Mouse (Mus musculus): ENCODE results near the gene Ctnna2. TPM values are rescaled to one million over a fixed set of nuclear protein-coding genes. Genes with fewer than 3 reads are reported as not detected.

Gene Ctnna2
- total RNA-seq, 1 experiment = 0.22 TPM

GRCm38 (mm10) chr6:77802604-77803003, 176.9 kb downstream of the Ctnna2 start:
- Histone ChIP-seq H3K9me3 (ENCODE audit: control insufficient read depth, insufficient read depth, low read depth, low read length) (no peaks in the 10 kb centered on the region), H3K9ac (ENCODE audit: insufficient read depth, low read depth, low read length, poor library complexity, severe bottlenecking) (no peak overlapping the region), H3K27ac (ENCODE audit: insufficient read depth, low read depth, low read length, poor library complexity, severe bottlenecking) (no peak overlapping the region), H3K36me3 (ENCODE audit: control insufficient read depth, insufficient read depth, low read length, poor library complexity, severe bottlenecking) (no peaks in the 10 kb centered on the region), H3K4me1 (ENCODE audit: control insufficient read depth in 2 of 2, insufficient read depth in 2 of 2, low read length in 2 of 2, poor library complexity in 1 of 2) (no peaks in the 10 kb centered on the region), H3K4me3 (ENCODE audit: insufficient read depth in 1 of 2, low read depth in 1 of 2, low read length in 2 of 2, poor library complexity in 1 of 2, severe bottlenecking in 1 of 2) (no peak overlapping the region)
- in situ Hi-C loops (cut with MboI; ENCODE audit: low sequenced_read_pairs in 2 of 2, unreplicated experiment in 2 of 2) = no loop called here
- no peak for DNase-seq (ENCODE audit: low read depth, low spot score)
- TF ChIP-seq HCFC1 (IDR thresholded peaks at IDR 0.05; ENCODE audit: borderline replicate concordance, insufficient read depth, low read length) (no peak), ZNF384 (IDR thresholded peaks at IDR 0.05; ENCODE audit: low read depth, low read length) (no peak), ZC3H11A (IDR thresholded peaks at IDR 0.05; ENCODE audit: borderline replicate concordance, low read depth, low read length) (no peak), CHD2 (IDR thresholded peaks at IDR 0.05; ENCODE audit: low read depth, low read length) (no peak), MAFK (IDR thresholded peaks at IDR 0.05; ENCODE audit: insufficient read depth, low read depth, low read length) (no peak)

- in situ Hi-C loops (cut with MboI; ENCODE audit: low sequenced_read_pairs in 2 of 2, unreplicated experiment in 2 of 2) = no loop called here
- Histone ChIP-seq H3K9me3 (ENCODE audit: control insufficient read depth, insufficient read depth, low read depth, low read length) (no peaks in the 10 kb centered on the region), H3K27ac (ENCODE audit: insufficient read depth, low read depth, low read length, poor library complexity, severe bottlenecking) (no peak overlapping the region), H3K9ac (ENCODE audit: insufficient read depth, low read depth, low read length, poor library complexity, severe bottlenecking) (no peak overlapping the region), H3K4me1 (ENCODE audit: control insufficient read depth in 2 of 2, insufficient read depth in 2 of 2, low read length in 2 of 2, poor library complexity in 1 of 2) (no peaks in the 10 kb centered on the region), H3K36me3 (ENCODE audit: control insufficient read depth, insufficient read depth, low read length, poor library complexity, severe bottlenecking) (no peaks in the 10 kb centered on the region), H3K4me3 (ENCODE audit: insufficient read depth in 1 of 2, low read depth in 1 of 2, low read length in 2 of 2, poor library complexity in 1 of 2, severe bottlenecking in 1 of 2) (no peak overlapping the region)
- no peak for DNase-seq (ENCODE audit: low read depth, low spot score)
- TF ChIP-seq HCFC1 (IDR thresholded peaks at IDR 0.05; ENCODE audit: borderline replicate concordance, insufficient read depth, low read length) = no peak
- TF ChIP-seq MAFK (IDR thresholded peaks at IDR 0.05; ENCODE audit: insufficient read depth, low read depth, low read length) = no peak
- no peak for TF ChIP-seq ZC3H11A (IDR thresholded peaks at IDR 0.05; ENCODE audit: borderline replicate concordance, low read depth, low read length)
- TF ChIP-seq CHD2 (IDR thresholded peaks at IDR 0.05; ENCODE audit: low read depth, low read length) = no peak
- TF ChIP-seq ZNF384 (IDR thresholded peaks at IDR 0.05; ENCODE audit: low read depth, low read length) = no peak
Measured at GRCm38 (mm10) chr6:77783342-77783741, 196.2 kb downstream of the Ctnna2 start.

GRCm38 (mm10) chr6:77768357-77769103, 211.0 kb downstream of the Ctnna2 start:
- no peak for DNase-seq (ENCODE audit: low read depth, low spot score)
- Histone ChIP-seq H3K36me3 (ENCODE audit: control insufficient read depth, insufficient read depth, low read length, poor library complexity, severe bottlenecking) (no peaks in the 10 kb centered on the region), H3K9ac (ENCODE audit: insufficient read depth, low read depth, low read length, poor library complexity, severe bottlenecking) (no peak overlapping the region), H3K4me1 (ENCODE audit: control insufficient read depth in 2 of 2, insufficient read depth in 2 of 2, low read length in 2 of 2, poor library complexity in 1 of 2) (no peaks in the 10 kb centered on the region), H3K27ac (ENCODE audit: insufficient read depth, low read depth, low read length, poor library complexity, severe bottlenecking) (no peak overlapping the region), H3K9me3 (ENCODE audit: control insufficient read depth, insufficient read depth, low read depth, low read length) (no peaks in the 10 kb centered on the region), H3K4me3 (ENCODE audit: insufficient read depth in 1 of 2, low read depth in 1 of 2, low read length in 2 of 2, poor library complexity in 1 of 2, severe bottlenecking in 1 of 2) (no peak overlapping the region)
- in situ Hi-C loops (cut with MboI; ENCODE audit: low sequenced_read_pairs in 2 of 2, unreplicated experiment in 2 of 2) = no loop called here
- TF ChIP-seq CHD2 (IDR thresholded peaks at IDR 0.05; ENCODE audit: low read depth, low read length) (no peak), HCFC1 (IDR thresholded peaks at IDR 0.05; ENCODE audit: borderline replicate concordance, insufficient read depth, low read length) (no peak), ZNF384 (IDR thresholded peaks at IDR 0.05; ENCODE audit: low read depth, low read length) (no peak), MAFK (IDR thresholded peaks at IDR 0.05; ENCODE audit: insufficient read depth, low read depth, low read length) (no peak), ZC3H11A (IDR thresholded peaks at IDR 0.05; ENCODE audit: borderline replicate concordance, low read depth, low read length) (no peak)

GRCm38 (mm10) chr6:77758164-77758563, 221.3 kb downstream of the Ctnna2 start:
- no peak overlapping the region for H3K9ac ChIP-seq (ENCODE audit: insufficient read depth, low read depth, low read length, poor library complexity, severe bottlenecking)
- no peak overlapping the region for H3K4me3 ChIP-seq (ENCODE audit: insufficient read depth in 1 of 2, low read depth in 1 of 2, low read length in 2 of 2, poor library complexity in 1 of 2, severe bottlenecking in 1 of 2)
- no peaks in the 10 kb centered on the region for H3K9me3 ChIP-seq (ENCODE audit: control insufficient read depth, insufficient read depth, low read depth, low read length)
- no peaks in the 10 kb centered on the region for H3K36me3 ChIP-seq (ENCODE audit: control insufficient read depth, insufficient read depth, low read length, poor library complexity, severe bottlenecking)
- no peaks in the 10 kb centered on the region for H3K4me1 ChIP-seq (ENCODE audit: control insufficient read depth in 2 of 2, insufficient read depth in 2 of 2, low read length in 2 of 2, poor library complexity in 1 of 2)
- no peak for DNase-seq (ENCODE audit: low read depth, low spot score)
- TF ChIP-seq HCFC1 (IDR thresholded peaks at IDR 0.05; ENCODE audit: borderline replicate concordance, insufficient read depth, low read length) (no peak), MAFK (IDR thresholded peaks at IDR 0.05; ENCODE audit: insufficient read depth, low read depth, low read length) (no peak), ZNF384 (IDR thresholded peaks at IDR 0.05; ENCODE audit: low read depth, low read length) (no peak), CHD2 (IDR thresholded peaks at IDR 0.05; ENCODE audit: low read depth, low read length) (no peak), ZC3H11A (IDR thresholded peaks at IDR 0.05; ENCODE audit: borderline replicate concordance, low read depth, low read length) (no peak)
- in situ Hi-C loops (cut with MboI; ENCODE audit: low sequenced_read_pairs in 2 of 2, unreplicated experiment in 2 of 2) = no loop called here
- no peak overlapping the region for H3K27ac ChIP-seq (ENCODE audit: insufficient read depth, low read depth, low read length, poor library complexity, severe bottlenecking)

Measured in ES-E14 (cell line).